18 mouse cellular contexts compared by ENCODE assay signal in genomic region chr19:56231430-56231829, GRCm38 (mm10). TPM values are rescaled to one million over a fixed set of nuclear protein-coding genes. Genes with fewer than 3 reads are reported as not detected.
DNase-seq lines count a peak whose midpoint lies in the region; ATAC-seq and TF ChIP-seq lines count a peak whose summit lies in the region.
"Had no signal": no experiment of that assay in that cellular context is flagged by ENCODE, and none has a peak within 500 bp of the region (broad histone marks: within the 10 kb centered on the region; RNA-seq: fewer than 3 reads in every experiment).

No protein-coding gene starts in this region.

- H3K27me3 ChIP-seq in forebrain, embryonic 12.5 days, result peaks cover 12% of the 10 kb centered on the region; the same call in 1 of the 2 replicates
- no peaks in the 10 kb centered on the region for H3K27me3 ChIP-seq in forebrain, embryonic 11.5 days (ENCODE audit: control insufficient read depth, insufficient read depth, low read length)
- no peaks in the 10 kb centered on the region for H3K27me3 ChIP-seq in lung, postnatal 0 days (replicated peaks; ENCODE audit: insufficient read depth, low read length)
- H3K27me3 ChIP-seq in embryonic facial prominence, embryonic 13.5 days, result no peaks in the 10 kb centered on the region
- H3K27me3 ChIP-seq in hindbrain, embryonic 16.5 days (replicated peaks; ENCODE audit: control insufficient read depth, insufficient read depth, low read length), result 0 out of 2 replicates have a peak, but pooled peaks cover 2% of the 10 kb centered on the region
- H3K27me3 ChIP-seq: megakaryocyte, embryonic 14.5 days had no signal

- H3K36me3 ChIP-seq in forebrain, embryonic 12.5 days (replicated peaks), result no peaks in the 10 kb centered on the region
- H3K36me3 ChIP-seq in forebrain, embryonic 11.5 days (ENCODE audit: control insufficient read depth, insufficient read depth, low read length), result no peaks in the 10 kb centered on the region
- H3K36me3 ChIP-seq in lung, postnatal 0 days (ENCODE audit: insufficient read depth, low read length), result no peaks in the 10 kb centered on the region
- no peaks in the 10 kb centered on the region for H3K36me3 ChIP-seq in embryonic facial prominence, embryonic 13.5 days
- H3K36me3 ChIP-seq in hindbrain, embryonic 16.5 days (ENCODE audit: control insufficient read depth, insufficient read depth, low read length), result no peaks in the 10 kb centered on the region

- TF ChIP-seq CTCF in lung, postnatal 0 days (IDR thresholded peaks at IDR 0.05), result no peak

- no peak for TF ChIP-seq EP300 in lung, postnatal 0 days (IDR thresholded peaks at IDR 0.05)

- peaks cover 21% of the 10 kb centered on the region for H3K4me1 ChIP-seq in forebrain, embryonic 12.5 days
- peaks cover 3% of the 10 kb centered on the region; the same call in 1 of the 2 replicates for H3K4me1 ChIP-seq in forebrain, embryonic 11.5 days (replicated peaks; ENCODE audit: control insufficient read depth, insufficient read depth, low read length)
- H3K4me1 ChIP-seq in lung, postnatal 0 days (ENCODE audit: insufficient read depth, low read depth, low read length), result peaks cover 6% of the 10 kb centered on the region; the same call in 1 of the 2 replicates
- H3K4me1 ChIP-seq in embryonic facial prominence, embryonic 13.5 days, result peaks cover 42% of the 10 kb centered on the region
- peaks cover 3% of the 10 kb centered on the region; the same call in 1 of the 2 replicates for H3K4me1 ChIP-seq in hindbrain, embryonic 16.5 days (ENCODE audit: control insufficient read depth, insufficient read depth, low read depth, low read length)
- H3K4me1 ChIP-seq: megakaryocyte, embryonic 14.5 days had no signal

- no peak overlapping the region for H3K4me3 ChIP-seq in forebrain, embryonic 12.5 days (replicated peaks)
- no peak overlapping the region for H3K4me3 ChIP-seq in forebrain, embryonic 11.5 days (ENCODE audit: low read depth, low read length)
- H3K4me3 ChIP-seq in lung, postnatal 0 days (ENCODE audit: low read depth, low read length), result no peak overlapping the region
- no peak overlapping the region for H3K4me3 ChIP-seq in embryonic facial prominence, embryonic 13.5 days
- no peak overlapping the region for H3K4me3 ChIP-seq in hindbrain, embryonic 16.5 days (ENCODE audit: low read length)
- H3K4me3 ChIP-seq: megakaryocyte, embryonic 14.5 days had no signal

- peak; percentile 20; the same call in 1 of the 2 replicates for ATAC-seq in forebrain, embryonic 12.5 days (ENCODE audit: low FRiP score)
- no peak for ATAC-seq in forebrain, embryonic 11.5 days (replicated peaks; ENCODE audit: low FRiP score)
- no peak for ATAC-seq in lung, postnatal 0 days
- no peak for ATAC-seq in embryonic facial prominence, embryonic 13.5 days (ENCODE audit: insufficient number of reproducible peaks, insufficient read depth, low FRiP score, low TSS enrichment, low read depth)
- no peak for ATAC-seq in hindbrain, embryonic 16.5 days
- ATAC-seq in megakaryocyte progenitor cell, adult 5-6 weeks (replicated peaks; ENCODE audit: poor library complexity), result no peak

- H3K9me3 ChIP-seq in forebrain, embryonic 12.5 days, result peaks cover 6% of the 10 kb centered on the region
- H3K9me3 ChIP-seq in forebrain, embryonic 11.5 days (ENCODE audit: control insufficient read depth, low read length), result peaks cover 4% of the 10 kb centered on the region; the same call in 1 of the 2 replicates
- no peaks in the 10 kb centered on the region for H3K9me3 ChIP-seq in lung, postnatal 0 days (ENCODE audit: low read length)
- H3K9me3 ChIP-seq in embryonic facial prominence, embryonic 13.5 days, result no peaks in the 10 kb centered on the region
- no peaks in the 10 kb centered on the region for H3K9me3 ChIP-seq in hindbrain, embryonic 16.5 days (ENCODE audit: control insufficient read depth, low read length)

- H3K4me2 ChIP-seq in forebrain, embryonic 12.5 days, result peak overlapping the region; percentile 32; the same call in 1 of the 2 replicates
- H3K4me2 ChIP-seq in forebrain, embryonic 11.5 days (ENCODE audit: low read depth, low read length, severe bottlenecking), result no peak overlapping the region
- 0 out of 2 replicates have a peak overlapping the region, but pooled peaks have one; percentile 8 for H3K4me2 ChIP-seq in lung, postnatal 0 days (replicated peaks; ENCODE audit: low read depth, low read length)
- H3K4me2 ChIP-seq in embryonic facial prominence, embryonic 13.5 days, result no peak overlapping the region
- peak overlapping the region; percentile 35 for H3K4me2 ChIP-seq in hindbrain, embryonic 16.5 days (ENCODE audit: low read length)

- DNase-seq in forebrain, embryonic 11.5 days (ENCODE audit: low spot score), result no peak
- no peak for DNase-seq in lung, postnatal 0 days (ENCODE audit: low spot score)
- DNase-seq in lung, postnatal 36 days, result no peak
- DNase-seq in gastrocnemius, postnatal 10 days, result no peak
- DNase-seq: adrenal gland, postnatal 10 days; kidney, adult 18-20 months; thymus, adult 18-20 months had no signal

- 50% methylated on average over 8 of the region's 8 CpGs for WGBS in forebrain, embryonic 12.5 days
- WGBS in forebrain, embryonic 11.5 days, result 69% methylated on average over 8 of the region's 8 CpGs
- 74% methylated on average over 8 of the region's 8 CpGs for WGBS in lung, postnatal 0 days
- WGBS in embryonic facial prominence, embryonic 13.5 days, result 81% methylated on average over 8 of the region's 8 CpGs
- 46% methylated on average over 8 of the region's 8 CpGs for WGBS in hindbrain, embryonic 16.5 days

- no peak overlapping the region for H3K9ac ChIP-seq in forebrain, embryonic 12.5 days
- no peak overlapping the region for H3K9ac ChIP-seq in forebrain, embryonic 11.5 days (ENCODE audit: low read length)
- H3K9ac ChIP-seq in lung, postnatal 0 days (replicated peaks; ENCODE audit: low read depth), result no peak overlapping the region
- H3K9ac ChIP-seq in embryonic facial prominence, embryonic 13.5 days, result no peak overlapping the region
- H3K9ac ChIP-seq in hindbrain, embryonic 16.5 days (ENCODE audit: low read depth, low read length), result no peak overlapping the region
- H3K9ac ChIP-seq: liver, embryonic 14.5 days had no signal

- H3K27ac ChIP-seq in forebrain, embryonic 12.5 days, result 0 out of 2 replicates have a peak overlapping the region, but pooled peaks have one; percentile 48
- no peak overlapping the region; the same call in 1 of the 2 replicates for H3K27ac ChIP-seq in forebrain, embryonic 11.5 days (ENCODE audit: low read depth, low read length)
- no peak overlapping the region for H3K27ac ChIP-seq in lung, postnatal 0 days (ENCODE audit: low read length)
- H3K27ac ChIP-seq in embryonic facial prominence, embryonic 13.5 days, result peak overlapping the region; percentile 88
- H3K27ac ChIP-seq in hindbrain, embryonic 16.5 days (ENCODE audit: low read depth, low read length), result no peak overlapping the region
- H3K27ac ChIP-seq: liver, embryonic 14.5 days had no signal

RNA-seq across cellular contexts. Expression of gene Habp2, which starts 55.5 kb away (rescaled TPM):
- polyA plus RNA-seq in forebrain, embryonic 12.5 days (2016; fragmentation: Nextera tagmentation; extraction: Ambion mirVana), result not detected in 2 replicates
- polyA plus RNA-seq in forebrain, embryonic 11.5 days (2014; fragmentation: Nextera tagmentation; extraction: Ambion mirVana), result not detected in 2 replicates
- polyA plus RNA-seq in lung, postnatal 0 days (2015; fragmentation: Nextera tagmentation; extraction: Ambion mirVana), result 0.18 TPM in 1 of 2 replicates, not detected in the other
- 0.74 TPM in 1 of 2 replicates, not detected in the other for polyA plus RNA-seq in embryonic facial prominence, embryonic 13.5 days (2015; fragmentation: Nextera tagmentation; extraction: Ambion mirVana)
- polyA plus RNA-seq in hindbrain, embryonic 16.5 days (2015; fragmentation: Nextera tagmentation; extraction: Ambion mirVana), result 0.07 TPM in 1 of 2 replicates, not detected in the other
- under 1 TPM in 1 of 2 experiments, not detected in 1; 0.11 TPM for total RNA-seq in gastrocnemius, postnatal 10 days (2021)
- not detected in 2 replicates for total RNA-seq in megakaryocyte progenitor cell, adult 5-6 weeks (2015)
- not detected in 2 replicates for total RNA-seq in megakaryocyte progenitor cell, adult 5-6 weeks (2017)
- total RNA-seq: heart, postnatal 25 days; layer of hippocampus, adult 18-20 months; left cerebral cortex, postnatal 10 days had no signal
- polyA plus RNA-seq: cortical plate, adult 2 months; neural tube, embryonic 11.5 days had no signal

Comparison
In these comparisons a context has a peak if more than half of its experiments do, and no peak if none do; other contexts are left out.
1. H3K27ac ChIP-seq: peak in forebrain, embryonic 12.5 days (single experiment) and embryonic facial prominence, embryonic 13.5 days (single experiment); none in forebrain, embryonic 11.5 days (single experiment), lung, postnatal 0 days (single experiment) and hindbrain, embryonic 16.5 days (single experiment).
2. H3K4me2 ChIP-seq: peak in forebrain, embryonic 12.5 days (single experiment), lung, postnatal 0 days (single experiment) and hindbrain, embryonic 16.5 days (single experiment); none in forebrain, embryonic 11.5 days (single experiment) and embryonic facial prominence, embryonic 13.5 days (single experiment).